Mouse (Mus musculus): ENCODE data around the gene Pigw.

DNA sequence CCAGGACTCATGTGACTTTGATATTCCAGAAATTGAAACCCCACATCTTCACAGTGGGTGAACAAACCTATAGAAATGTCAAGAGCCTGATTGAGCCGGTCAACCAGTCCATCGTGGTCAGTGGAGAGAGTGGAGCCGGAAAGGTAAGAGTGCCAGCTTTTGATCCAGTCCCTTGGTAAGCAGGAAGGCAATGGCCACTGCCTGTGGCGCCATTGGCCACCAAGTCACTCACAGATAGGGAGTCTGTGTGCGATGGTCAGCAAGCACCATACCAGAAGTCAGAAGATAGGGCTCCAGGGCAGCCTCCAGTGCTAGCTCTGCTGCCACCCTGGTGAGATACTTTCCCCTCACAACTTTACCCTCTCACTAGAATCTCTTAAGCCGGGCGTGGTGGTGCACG, 7.9 kb upstream of the Pigw start:
- TF ChIP-seq POLR2A (IDR thresholded peaks at IDR 0.05; ENCODE audit: control insufficient read depth, extremely low read depth, insufficient read depth, low read length, poor library complexity) (no peak), CTCF (IDR thresholded peaks at IDR 0.05; ENCODE audit: borderline replicate concordance, control insufficient read depth, extremely low read depth, insufficient read depth, low read length, poor library complexity) (no peak)
